Mouse (Mus musculus) limb, embryonic 13.5 days (tissue): Measurements from ENCODE around the gene Dact3. TPM values are rescaled to one million over a fixed set of nuclear protein-coding genes. Genes with fewer than 3 reads are reported as not detected.

Experiments used
- polyA plus RNA-seq: library from polyadenylated mRNA; unstranded; fragments of >200 nt; fragmentation: Nextera tagmentation; extraction: Ambion mirVana; gene quantifications from 2 replicates; pipeline ENCODE4 v1.2.1, GENCODE M21; 2015

The Dact3 gene
- polyA plus RNA-seq, 1 experiment from 2014 or later: 5.1 TPM

Other genes starting within 250 kb of the Dact3 start
- not detected in 2 replicates for gene Ceacam15, start 199.6 kb upstream of the Dact3 start, polyA plus RNA-seq
- gene Ceacam9, start 153.4 kb upstream of the Dact3 start, polyA plus RNA-seq: not detected in 2 replicates
- gene Ap2s1, start 136.9 kb upstream of the Dact3 start, polyA plus RNA-seq: 243 and 265 TPM in 2 replicates
- 33.1 and 35.5 TPM in 2 replicates for gene Slc1a5, start 94.0 kb upstream of the Dact3 start, polyA plus RNA-seq
- gene Strn4, start 59.4 kb upstream of the Dact3 start, polyA plus RNA-seq: 117 and 124 TPM in 2 replicates
- 32.4 and 33.3 TPM in 2 replicates for gene Fkrp, start 58.6 kb upstream of the Dact3 start, polyA plus RNA-seq
- gene Prkd2, start 32.4 kb upstream of the Dact3 start, polyA plus RNA-seq: 20.8 and 20.9 TPM in 2 replicates
- 15.4 and 16.0 TPM in 2 replicates for gene Gng8, start 16.5 kb downstream of the Dact3 start, polyA plus RNA-seq
- 2.0 TPM in 2 replicates for gene Ptgir, start 31.2 kb downstream of the Dact3 start, polyA plus RNA-seq
- gene Calm3, start 48.8 kb downstream of the Dact3 start, polyA plus RNA-seq: 103 and 115 TPM in 2 replicates
- 22.7 and 23.4 TPM in 2 replicates for gene Pnmal2, start 69.4 kb downstream of the Dact3 start, polyA plus RNA-seq
- 1.00 and 1.0 TPM in 2 replicates for gene Pnmal1, start 84.4 kb downstream of the Dact3 start, polyA plus RNA-seq
- gene Gm42372, start 107.8 kb downstream of the Dact3 start, polyA plus RNA-seq: 0.27 and 0.31 TPM in 2 replicates
- gene Ccdc8, start 117.4 kb downstream of the Dact3 start, polyA plus RNA-seq: 33.0 and 33.1 TPM in 2 replicates
- 115 and 118 TPM in 2 replicates for gene Ppp5c, start 152.6 kb downstream of the Dact3 start, polyA plus RNA-seq
- 12.9 and 14.9 TPM in 2 replicates for gene Hif3a, start 187.1 kb downstream of the Dact3 start, polyA plus RNA-seq
- gene Psg16, start 198.7 kb downstream of the Dact3 start, polyA plus RNA-seq: 0.06 and 0.17 TPM in 2 replicates